Mouse (Mus musculus) liver, embryonic 13.5 days (tissue): ENCODE measurements around the gene Ptges3l. TPM values are rescaled to one million over a fixed set of nuclear protein-coding genes. Genes with fewer than 3 reads are reported as not detected.
A peak's percentile ranks its signal among the peaks of the same experiment; 100 is the strongest.
"Not testable (repeated sequence)": the region's sequence is repeated elsewhere in the genome, so short reads cannot be mapped to it uniquely, and the experiment has no call there.

ENCODE experiments used
- ATAC-seq: fragments of 200-750 bp; cut with Nextera tagmentation; 2 replicates; pipeline ENCODE4 v1.8.0; 2017; ENCODE audit warnings: low read depth, mild to moderate bottlenecking, moderate number of reproducible peaks, moderate library complexity
- DNase-seq: peaks from one replicate; pipeline ENCODE4 v3.0.0; 2022
- H3K27ac ChIP-seq: fragments of 300-500 bp; sonication (generic); 2 replicates; pipeline ENCODE4 v1.5.1; 2015; ENCODE audit warnings: moderate library complexity, mild to moderate bottlenecking, inconsistent platforms
- H3K27me3 ChIP-seq: fragments of 300-500 bp; sonication (generic); 2 replicates; pipeline ENCODE4 v1.6.1; 2015; ENCODE audit warnings: mild to moderate bottlenecking, inconsistent platforms
- H3K36me3 ChIP-seq: fragments of 300-500 bp; sonication (generic); 2 replicates; pipeline ENCODE4 v1.6.1; 2015; ENCODE audit warnings: mild to moderate bottlenecking, inconsistent platforms
- H3K4me1 ChIP-seq: fragments of 300-500 bp; sonication (generic); replicated peaks from 2 replicates; pipeline ENCODE4 v1.6.1; 2015; ENCODE audit warnings: inconsistent platforms
- H3K4me2 ChIP-seq: fragments of 300-500 bp; sonication (generic); 2 replicates; pipeline ENCODE4 v1.6.1; 2015; ENCODE audit warnings: inconsistent platforms, mild to moderate bottlenecking, moderate library complexity
- H3K4me3 ChIP-seq: fragments of 300-500 bp; sonication (generic); replicated peaks from 2 replicates; pipeline ENCODE4 v1.5.1; 2015; ENCODE audit warnings: mild to moderate bottlenecking, inconsistent platforms
- H3K9ac ChIP-seq: fragments of 300-500 bp; sonication (generic); 2 replicates; pipeline ENCODE4 v1.6.1; 2015; ENCODE audit warnings: mild to moderate bottlenecking, inconsistent platforms
- H3K9me3 ChIP-seq: fragments of 300-500 bp; sonication (generic); replicated peaks from 2 replicates; pipeline ENCODE4 v1.6.1; 2016; ENCODE audit warnings: inconsistent platforms
- WGBS: fragments of 180-500 bp; shearing (Covaris S2); methylation state at CpG from one replicate; pipeline ENCODE4 v1.1.7; 2015; ENCODE audit not compliant: insufficient replicate concordance; 5-methylcytosine and 5-hydroxymethylcytosine counted together
- polyA plus RNA-seq: library from polyadenylated mRNA; unstranded; fragments of >200 nt; fragmentation: Nextera tagmentation; extraction: Ambion mirVana; gene quantifications from 2 replicates; pipeline ENCODE4 v1.2.1, GENCODE M21; 2015

Gene Ptges3l
- polyA plus RNA-seq, 1 experiment from 2014 or later = 1.2 TPM

GRCm38 (mm10) chr11:101454702-101455101 is 29.6 kb upstream of the Ptges3l start:
- Histone ChIP-seq H3K9me3 (no peaks in the 10 kb centered on the region), H3K27me3 (no peaks in the 10 kb centered on the region), H3K4me2 (no peak overlapping the region), H3K4me3 (no peak overlapping the region), H3K36me3 (peaks cover 35% of the 10 kb centered on the region), H3K27ac (no peak overlapping the region), H3K4me1 (peaks cover 47% of the 10 kb centered on the region), H3K9ac (no peak overlapping the region)
- 79% methylated on average over 6 of the region's 6 CpGs for WGBS
- ATAC-seq (no peak), DNase-seq (no peak)

GRCm38 (mm10) chr11:101452093-101452774 is 27.1 kb upstream of the Ptges3l start:
- WGBS = 54% methylated on average over 10 of the region's 10 CpGs
- Histone ChIP-seq H3K4me1 (peaks cover 56% of the 10 kb centered on the region), H3K4me2 (no peak overlapping the region), H3K27ac (no peak overlapping the region), H3K36me3 (peaks cover 10% of the 10 kb centered on the region), H3K27me3 (no peaks in the 10 kb centered on the region), H3K4me3 (no peak overlapping the region), H3K9ac (0 out of 2 replicates have a peak overlapping the region, but pooled peaks have one; percentile 33), H3K9me3 (no peaks in the 10 kb centered on the region)
- ATAC-seq = no peak
- no peak for DNase-seq

GRCm38 (mm10) chr11:101451536-101451935 is 26.4 kb upstream of the Ptges3l start:
- ATAC-seq = no peak
- peaks cover 56% of the 10 kb centered on the region for H3K4me1 ChIP-seq

GRCm38 (mm10) chr11:101450394-101450793 is 25.3 kb upstream of the Ptges3l start:
- Histone ChIP-seq H3K4me2 (peak overlapping the region; percentile 79; the same call in 1 of the 2 replicates), H3K9me3 (no peaks in the 10 kb centered on the region), H3K27me3 (no peaks in the 10 kb centered on the region), H3K27ac (no peak overlapping the region), H3K9ac (no peak overlapping the region), H3K4me1 (peaks cover 52% of the 10 kb centered on the region), H3K36me3 (peaks cover 9% of the 10 kb centered on the region), H3K4me3 (no peak overlapping the region)
- peak; percentile 42 for DNase-seq
- no peak for ATAC-seq
- WGBS = 84% methylated on average over 3 of the region's 3 CpGs

More at GRCm38 (mm10) chr11:101451536-101451935, 26.4 kb upstream of the Ptges3l start:
- H3K36me3 ChIP-seq = peaks cover 4% of the 10 kb centered on the region
- no peak overlapping the region for H3K4me2 ChIP-seq
- 84% methylated on average over 10 of the region's 10 CpGs for WGBS
- H3K27ac ChIP-seq = peak overlapping the region; percentile 15; the same call in 1 of the 2 replicates
- DNase-seq = no peak
- no peaks in the 10 kb centered on the region for H3K9me3 ChIP-seq
- no peak overlapping the region for H3K9ac ChIP-seq
- no peak overlapping the region for H3K4me3 ChIP-seq
- H3K27me3 ChIP-seq = no peaks in the 10 kb centered on the region

GRCm38 (mm10) chr11:101449596-101449995 is 24.5 kb upstream of the Ptges3l start:
- peaks cover 57% of the 10 kb centered on the region for H3K4me1 ChIP-seq
- WGBS = 69% methylated on average over 4 of the region's 4 CpGs
- H3K4me3 ChIP-seq = peak overlapping the region; percentile 83
- peaks cover 17% of the 10 kb centered on the region for H3K36me3 ChIP-seq
- peak overlapping the region; percentile 96 for H3K27ac ChIP-seq
- peak overlapping the region; percentile 79 for H3K4me2 ChIP-seq
- peak overlapping the region; percentile 86 for H3K9ac ChIP-seq
- not testable (repeated sequence) for ATAC-seq, H3K27me3 ChIP-seq, DNase-seq, H3K9me3 ChIP-seq

- Histone ChIP-seq H3K4me3 (peak overlapping the region; percentile 83), H3K27me3 (no peaks in the 10 kb centered on the region), H3K4me2 (peak overlapping the region; percentile 79), H3K4me1 (peaks cover 64% of the 10 kb centered on the region), H3K9me3 (no peaks in the 10 kb centered on the region), H3K36me3 (peaks cover 24% of the 10 kb centered on the region), H3K27ac (peak overlapping the region; percentile 96), H3K9ac (peak overlapping the region; percentile 86)
- WGBS = 37% methylated on average over 4 of the region's 4 CpGs
- ATAC-seq = peak; percentile 44
- no peak for DNase-seq
Observed at GRCm38 (mm10) chr11:101448899-101449298, 23.8 kb upstream of the Ptges3l start.

GRCm38 (mm10) chr11:101448274-101448746 is 23.2 kb upstream of the Ptges3l start, which contains the start of gene Ifi35:
Ifi35 (plus strand) TSS chr11:101448407.
- Histone ChIP-seq H3K36me3 (peaks cover 29% of the 10 kb centered on the region), H3K4me1 (peaks cover 70% of the 10 kb centered on the region), H3K27me3 (no peaks in the 10 kb centered on the region), H3K4me2 (peak within 1 kb of the TSS; percentile 79), H3K27ac (peak within 1 kb of the TSS; percentile 96), H3K4me3 (peak within 1 kb of the TSS; percentile 83), H3K9me3 (no peaks in the 10 kb centered on the region), H3K9ac (peak within 1 kb of the TSS; percentile 86)
- DNase-seq = peak; percentile 85
- WGBS = 3% methylated on average over 10 of the region's 10 CpGs
- peak; percentile 90 for ATAC-seq

- Histone ChIP-seq H3K4me1 (peaks cover 75% of the 10 kb centered on the region), H3K27me3 (no peaks in the 10 kb centered on the region), H3K36me3 (peaks cover 31% of the 10 kb centered on the region), H3K4me2 (peak overlapping the region; percentile 79), H3K4me3 (peak overlapping the region; percentile 83), H3K27ac (peak overlapping the region; percentile 96), H3K9me3 (no peaks in the 10 kb centered on the region), H3K9ac (peak overlapping the region; percentile 86; the same call in 1 of the 2 replicates)
- no peak for ATAC-seq
- DNase-seq = no peak
- WGBS = 73% methylated on average over 5 of the region's 5 CpGs
Observed at GRCm38 (mm10) chr11:101447786-101448185, 22.7 kb upstream of the Ptges3l start.

GRCm38 (mm10) chr11:101446860-101447259 is 21.7 kb upstream of the Ptges3l start:
- peak overlapping the region; percentile 40; the same call in 1 of the 2 replicates for H3K27ac ChIP-seq
- not testable (repeated sequence) for H3K9ac ChIP-seq, H3K9me3 ChIP-seq, DNase-seq, ATAC-seq, H3K27me3 ChIP-seq, H3K4me3 ChIP-seq, H3K4me2 ChIP-seq
- H3K36me3 ChIP-seq = peaks cover 31% of the 10 kb centered on the region
- 79% methylated on average over 8 of the region's 8 CpGs for WGBS
- peaks cover 66% of the 10 kb centered on the region for H3K4me1 ChIP-seq

- no peaks in the 10 kb centered on the region for H3K27me3 ChIP-seq
- 69% methylated on average over 1 of the region's 1 CpGs for WGBS
- H3K27ac ChIP-seq = peak overlapping the region; percentile 40
Observed at GRCm38 (mm10) chr11:101446319-101446718, 21.2 kb upstream of the Ptges3l start.

GRCm38 (mm10) chr11:101442760-101443159 is 17.6 kb upstream of the Ptges3l start:
- H3K9me3 ChIP-seq = no peaks in the 10 kb centered on the region
- peak overlapping the region; percentile 72 for H3K4me2 ChIP-seq
- peak overlapping the region; percentile 93 for H3K9ac ChIP-seq
- peaks cover 33% of the 10 kb centered on the region for H3K4me1 ChIP-seq
- peak overlapping the region; percentile 87 for H3K27ac ChIP-seq
- H3K36me3 ChIP-seq = peaks cover 31% of the 10 kb centered on the region
- no peaks in the 10 kb centered on the region for H3K27me3 ChIP-seq
- peak overlapping the region; percentile 85 for H3K4me3 ChIP-seq
- WGBS = 1% methylated on average over 14 of the region's 14 CpGs
- no peak for ATAC-seq
- DNase-seq = no peak

More at GRCm38 (mm10) chr11:101446319-101446718, 21.2 kb upstream of the Ptges3l start:
- ATAC-seq (no peak), DNase-seq (no peak)
- Histone ChIP-seq H3K4me1 (peaks cover 61% of the 10 kb centered on the region), H3K4me3 (no peak overlapping the region), H3K36me3 (peaks cover 31% of the 10 kb centered on the region), H3K9me3 (no peaks in the 10 kb centered on the region), H3K9ac (no peak overlapping the region), H3K4me2 (no peak overlapping the region)
